Mouse (Mus musculus) cerebellum, adult 11 months (tissue): ENCODE results near the gene Mcrip2.

Source experiments
- DNase-seq: peaks from one replicate; pipeline ENCODE4 v3.0.0; 2022

Gene Mcrip2

GRCm38 (mm10) chr17:25833291-25833663 is 35.3 kb downstream of the Mcrip2 start, which contains the start of gene Stub1:
Gene Stub1, minus strand, starts transcription at chr17:25833404.
- DNase-seq = peak; percentile 86

GRCm38 (mm10) chr17:25832436-25833290 is 35.9 kb downstream of the Mcrip2 start:
- DNase-seq = peak; percentile 99

- DNase-seq = no peak
Measured at GRCm38 (mm10) chr17:25831451-25832281, 36.9 kb downstream of the Mcrip2 start.

- DNase-seq = no peak
Measured at GRCm38 (mm10) chr17:25830806-25831431, 37.6 kb downstream of the Mcrip2 start.

GRCm38 (mm10) chr17:25830200-25830753 is 38.3 kb downstream of the Mcrip2 start:
- no peak for DNase-seq

- DNase-seq = no peak
Measured at GRCm38 (mm10) chr17:25829558-25830017, 39.0 kb downstream of the Mcrip2 start.

GRCm38 (mm10) chr17:25828712-25829557 is 39.6 kb downstream of the Mcrip2 start, which contains the start of gene Jmjd8:
Gene Jmjd8, plus strand, starts transcription at chr17:25828867.
- DNase-seq = peak; percentile 74

- no peak for DNase-seq
Measured at GRCm38 (mm10) chr17:25828223-25828594, 40.4 kb downstream of the Mcrip2 start.

GRCm38 (mm10) chr17:25827546-25828222 is 40.9 kb downstream of the Mcrip2 start:
- no peak for DNase-seq

GRCm38 (mm10) chr17:25827011-25827410 is 41.6 kb downstream of the Mcrip2 start:
- DNase-seq = no peak

GRCm38 (mm10) chr17:25825984-25826570 is 42.5 kb downstream of the Mcrip2 start:
- DNase-seq = no peak

- no peak for DNase-seq
Measured at GRCm38 (mm10) chr17:25825311-25825710, 43.3 kb downstream of the Mcrip2 start.

- DNase-seq = no peak
Measured at GRCm38 (mm10) chr17:25824362-25825142, 44.0 kb downstream of the Mcrip2 start.

- peak; percentile 80 for DNase-seq
Measured at GRCm38 (mm10) chr17:25823452-25823851, 45.1 kb downstream of the Mcrip2 start, which contains the start of gene Wdr24. Gene Wdr24, plus strand, starts transcription at chr17:25823627.

- no peak for DNase-seq
Measured at GRCm38 (mm10) chr17:25818851-25819780, 49.4 kb downstream of the Mcrip2 start.

- DNase-seq = no peak
Measured at GRCm38 (mm10) chr17:25817662-25818061, 50.9 kb downstream of the Mcrip2 start.
